Mouse (Mus musculus): Measurements from ENCODE around the gene Psmb1. TPM values are rescaled to one million over a fixed set of nuclear protein-coding genes. Genes with fewer than 3 reads are reported as not detected.

Gene Psmb1
- total and polyA plus RNA-seq, 3 experiments, result 200 to 445 (median 222) TPM

DNA sequence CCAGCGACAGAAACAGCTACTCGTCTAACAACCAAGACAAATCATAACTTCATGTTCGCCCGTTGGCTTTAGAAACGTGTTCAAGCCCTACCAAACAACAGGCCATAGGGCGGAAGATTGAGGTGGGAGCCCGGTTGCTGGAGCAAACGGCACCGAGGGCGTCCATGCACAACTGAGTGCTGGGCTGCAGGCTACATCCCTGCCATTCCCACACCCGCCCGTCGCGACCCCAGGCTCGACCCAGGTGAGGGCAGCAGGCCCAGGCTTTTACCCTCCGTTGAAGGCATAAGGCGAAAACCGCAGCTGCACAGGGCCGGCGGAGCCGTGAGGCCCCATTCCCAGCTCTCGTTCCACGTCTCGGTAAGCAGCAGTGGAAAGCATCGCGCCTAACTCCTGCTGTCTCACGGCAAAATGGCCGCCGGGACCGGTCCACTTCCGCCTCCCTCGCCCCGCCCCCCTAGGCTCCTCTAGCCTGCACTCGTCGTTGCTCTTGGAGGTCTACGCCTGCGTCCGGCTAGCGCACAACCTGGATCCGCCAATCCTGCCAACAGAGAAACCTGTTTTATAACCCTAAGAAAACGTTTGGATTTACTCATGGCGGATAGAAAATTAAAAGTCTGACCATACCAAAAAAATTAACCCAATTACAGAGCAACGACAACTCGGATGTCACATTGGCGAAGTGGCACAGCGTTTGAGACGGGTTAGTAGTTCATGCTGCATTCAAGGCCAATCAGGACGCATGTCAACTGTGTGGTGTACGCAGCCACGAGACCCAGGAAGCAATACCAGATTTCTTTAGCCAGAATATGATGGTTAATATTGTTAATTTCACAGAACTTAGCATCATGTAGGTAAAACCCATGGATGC lies 1.4 kb downstream of the Psmb1 start (continued):
- TF ChIP-seq ZKSCAN1 (IDR thresholded peaks at IDR 0.05; ENCODE audit: low read depth, low read length), result no peak
- TF ChIP-seq NELFE (IDR thresholded peaks at IDR 0.05; ENCODE audit: low read depth, low read length), result peak; percentile 83
- no peak; the same call in 1 of the 2 replicates for TF ChIP-seq TCF12 (IDR thresholded peaks at IDR 0.05; ENCODE audit: low read depth, low read length)
- peak; percentile 90 for TF ChIP-seq HCFC1 (IDR thresholded peaks at IDR 0.05; ENCODE audit: low read depth, low read length)
- no peak for TF ChIP-seq ZC3H11A (IDR thresholded peaks at IDR 0.05; ENCODE audit: low read depth, low read length)
- no peak for TF ChIP-seq ZNF384 (IDR thresholded peaks at IDR 0.05; ENCODE audit: low read depth, low read length)
- no peak for TF ChIP-seq RAD21 (IDR thresholded peaks at IDR 0.05; ENCODE audit: low read depth, low read length)
- 0 out of 2 replicates have a peak, but pooled peaks have one; percentile 30 for TF ChIP-seq USF1 (IDR thresholded peaks at IDR 0.05; ENCODE audit: low read depth, low read length)
- peak; percentile 86; the same call in 1 of the 2 replicates for TF ChIP-seq MYC (IDR thresholded peaks at IDR 0.05; ENCODE audit: low read depth, low read length)
- TF ChIP-seq E2F4 (IDR thresholded peaks at IDR 0.05; ENCODE audit: borderline replicate concordance, low read depth, low read length), result no peak
- TF ChIP-seq MAZ (IDR thresholded peaks at IDR 0.05; ENCODE audit: low read depth, low read length), result no peak
- TF ChIP-seq ZMIZ1 (IDR thresholded peaks at IDR 0.05; ENCODE audit: low read depth, low read length), result peak; percentile 67; the same call in 1 of the 2 replicates
- TF ChIP-seq KAT2A (conservative IDR thresholded peaks at IDR 0.05; ENCODE audit: low read depth, low read length), result no peak; the same call in 1 of the 2 replicates
- no peak for TF ChIP-seq JUND (IDR thresholded peaks at IDR 0.05; ENCODE audit: low read depth, low read length)
- no peak for TF ChIP-seq EP300 (IDR thresholded peaks at IDR 0.05; ENCODE audit: low read depth in 1 of 2, low read length in 2 of 2)
- no peak for TF ChIP-seq GATA1 (IDR thresholded peaks at IDR 0.05; ENCODE audit: low read depth, low read length)
- no peak for TF ChIP-seq SMC3 (IDR thresholded peaks at IDR 0.05; ENCODE audit: low read depth, low read length)
- peak; percentile 91 for TF ChIP-seq ELF1 (IDR thresholded peaks at IDR 0.05; ENCODE audit: low read depth, low read length)
- peak in 1 of 2 experiments; percentile 90; a peak in 2 of 4 replicates for TF ChIP-seq POLR2A (IDR thresholded peaks at IDR 0.05; ENCODE audit: control insufficient read depth in 1 of 2, insufficient read depth in 1 of 2, low read depth in 1 of 2, low read length in 2 of 2, poor library complexity in 1 of 2)
- TF ChIP-seq MEF2A (IDR thresholded peaks at IDR 0.05; ENCODE audit: extremely low read depth, insufficient replicate concordance, low read depth, low read length, poor library complexity, severe bottlenecking), result no peak
- TF ChIP-seq BHLHE40 (IDR thresholded peaks at IDR 0.05; ENCODE audit: borderline replicate concordance, low read depth, low read length), result no peak
- peak; percentile 91 for TF ChIP-seq SIN3A (IDR thresholded peaks at IDR 0.05; ENCODE audit: low read length)

DNA sequence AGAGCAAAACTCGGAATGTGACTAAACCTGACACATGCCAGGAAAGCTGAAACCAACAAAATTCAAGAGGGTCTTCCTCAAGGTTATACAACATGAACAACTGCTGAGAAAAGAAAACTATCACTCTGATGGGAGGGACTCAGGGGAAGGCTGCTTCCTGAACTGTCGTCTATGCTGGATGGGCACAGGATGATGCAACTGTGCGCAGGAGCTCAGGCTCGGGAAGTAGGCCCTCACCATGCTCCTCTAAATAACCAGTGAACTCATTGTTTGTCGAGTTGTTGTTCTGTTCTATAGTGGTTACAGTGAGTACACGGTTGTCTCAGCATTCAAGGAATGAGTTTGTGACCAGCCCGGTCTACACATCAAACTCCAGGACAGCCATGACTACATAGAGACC lies 9.0 kb downstream of the Psmb1 start:
- Histone ChIP-seq H3K4me1 (ENCODE audit: control insufficient read depth in 1 of 2, insufficient read depth in 2 of 2, low read length in 2 of 2) (peaks cover 0 to 7% of the 10 kb centered on the region in 2 experiments; a peak in 3 of 4 replicates), H3K27ac (ENCODE audit: control insufficient read depth, low read depth, low read length) (peak overlapping the region; percentile 40; the same call in 1 of the 2 replicates), H3K9ac (ENCODE audit: control insufficient read depth, low read depth, low read length, poor library complexity, severe bottlenecking) (no peak overlapping the region), H3K79me2 (ENCODE audit: control insufficient read depth, insufficient read depth, low read length, poor library complexity) (peaks cover 21% of the 10 kb centered on the region), H3K27me3 (ENCODE audit: control insufficient read depth in 1 of 2, insufficient read depth in 2 of 2, low read length in 2 of 2) (no peaks in the 10 kb centered on the region), H3K9me3 (replicated peaks; ENCODE audit: insufficient read depth, low read length) (no peaks in the 10 kb centered on the region), H3K4me3 (ENCODE audit: control insufficient read depth in 1 of 2, insufficient read depth in 1 of 2, low read depth in 2 of 2, low read length in 2 of 2) (no peak overlapping the region), H3K36me3 (ENCODE audit: control insufficient read depth in 1 of 2, insufficient read depth in 2 of 2, low read length in 2 of 2) (peaks cover 26 to 39% of the 10 kb centered on the region in 2 experiments)
- peak; percentile 35 for DNase-seq (ENCODE audit: low read depth, low spot score)
- TF ChIP-seq USF2 (IDR thresholded peaks at IDR 0.05; ENCODE audit: borderline replicate concordance in 1 of 2, insufficient read depth in 1 of 2, low read depth in 1 of 2, low read length in 2 of 2) (no peak), HCFC1 (IDR thresholded peaks at IDR 0.05; ENCODE audit: low read depth, low read length) (no peak), POLR2A (IDR thresholded peaks at IDR 0.05; ENCODE audit: control insufficient read depth in 1 of 2, insufficient read depth in 1 of 2, low read depth in 1 of 2, low read length in 2 of 2, poor library complexity in 1 of 2) (no peak), ZMIZ1 (IDR thresholded peaks at IDR 0.05; ENCODE audit: low read depth, low read length) (no peak), E2F4 (IDR thresholded peaks at IDR 0.05; ENCODE audit: borderline replicate concordance, low read depth, low read length) (no peak), SMC3 (IDR thresholded peaks at IDR 0.05; ENCODE audit: low read depth, low read length) (no peak), ELF1 (IDR thresholded peaks at IDR 0.05; ENCODE audit: low read depth, low read length) (0 out of 2 replicates have a peak, but pooled peaks have one; percentile 17), CTCF (IDR thresholded peaks at IDR 0.05 in 2 of 3, conservative IDR thresholded peaks at IDR 0.05 in 1 of 3; ENCODE audit: control insufficient read depth in 1 of 3, insufficient read depth in 1 of 3, low read depth in 2 of 3, low read length in 3 of 3, poor library complexity in 1 of 3, severe bottlenecking in 1 of 3) (no peak), MAX (IDR thresholded peaks at IDR 0.05; ENCODE audit: low read length) (no peak)

Data from MEL (cell line).